Mouse (Mus musculus) G1E (cell line): ENCODE results near the gene Myh11. TPM values are rescaled to one million over a fixed set of nuclear protein-coding genes. Genes with fewer than 3 reads are reported as not detected.

ENCODE experiments used
- ATAC-seq: 2 replicates; pipeline ENCODE4 v1.8.0; 2016; ENCODE audit warnings: mild to moderate bottlenecking; ENCODE audit not compliant: insufficient number of reproducible peaks, poor library complexity, low FRiP score, severe bottlenecking; ENCODE audit errors: extremely low read depth
- DNase-seq: peaks from one replicate; pipeline ENCODE4 v3.0.0; 2012; ENCODE audit warnings: low spot score
- H3K27me3 ChIP-seq: 2 replicates; pipeline ENCODE4 v1.6.1; 2012; ENCODE audit warnings: mild to moderate bottlenecking, low read length, inconsistent platforms; ENCODE audit not compliant: insufficient read depth
- H3K36me3 ChIP-seq: replicated peaks from 2 replicates; pipeline ENCODE3; 2012; ENCODE audit warnings: mild to moderate bottlenecking, inconsistent platforms
- H3K4me1 ChIP-seq: 2 replicates; pipeline ENCODE4 v1.6.1; 2012; ENCODE audit warnings: low read depth, low read length, inconsistent platforms, mixed read lengths; ENCODE audit not compliant: insufficient read depth
- H3K4me3 ChIP-seq: 2 replicates; pipeline ENCODE4 v1.5.1; 2012; ENCODE audit warnings: low read depth, mild to moderate bottlenecking, inconsistent platforms, low read length, moderate library complexity, mixed read lengths
- H3K9me3 ChIP-seq: replicated peaks from 2 replicates; pipeline ENCODE4 v1.6.1; 2012; ENCODE audit warnings: inconsistent platforms
- CTCF ChIP-seq: IDR thresholded peaks from 2 replicates; pipeline ENCODE4 v1.5.1; 2012; ENCODE audit warnings: low read depth, low read length, inconsistent platforms, mixed read lengths
- GATA1 ChIP-seq: IDR thresholded peaks from 2 replicates; pipeline ENCODE4 v1.6.1; 2012; ENCODE audit warnings: borderline replicate concordance, low read length, inconsistent platforms, mixed read lengths
- GATA2 ChIP-seq: IDR thresholded peaks from 2 replicates; pipeline ENCODE4 v1.6.1; 2012; ENCODE audit warnings: low read depth, low read length, inconsistent platforms, borderline replicate concordance
- POLR2AphosphoS5 ChIP-seq: IDR thresholded peaks from 2 replicates; pipeline ENCODE4 v1.6.1; 2012; ENCODE audit warnings: low read depth, low read length, inconsistent platforms; ENCODE audit not compliant: insufficient replicate concordance
- TAL1 ChIP-seq: conservative IDR thresholded peaks from 2 replicates; pipeline ENCODE4 v1.6.1; 2012; ENCODE audit warnings: low read depth, low read length, inconsistent platforms, mixed read lengths
- polyA plus RNA-seq: library from polyadenylated mRNA; stranded (reverse); fragments of >175 nt; gene quantifications from 2 replicates; pipeline ENCODE4 v1.2.3, GENCODE M21; 2012
- total RNA-seq, 2 experiments: library from RNA; stranded (forward) in 1 of 2; stranded (reverse) in 1 of 2; fragments of 200-1000 nt in 1 of 2; fragments of >200 nt in 1 of 2; fragmentation: Nextera tagmentation in 1 of 2; gene quantifications; 2 replicates each; pipeline ENCODE4 v1.2.3; 2014 to 2017

The Myh11 gene
- total and polyA plus RNA-seq, 3 experiments = 0.01 to 0.22 TPM; not detected in 1

DNA sequence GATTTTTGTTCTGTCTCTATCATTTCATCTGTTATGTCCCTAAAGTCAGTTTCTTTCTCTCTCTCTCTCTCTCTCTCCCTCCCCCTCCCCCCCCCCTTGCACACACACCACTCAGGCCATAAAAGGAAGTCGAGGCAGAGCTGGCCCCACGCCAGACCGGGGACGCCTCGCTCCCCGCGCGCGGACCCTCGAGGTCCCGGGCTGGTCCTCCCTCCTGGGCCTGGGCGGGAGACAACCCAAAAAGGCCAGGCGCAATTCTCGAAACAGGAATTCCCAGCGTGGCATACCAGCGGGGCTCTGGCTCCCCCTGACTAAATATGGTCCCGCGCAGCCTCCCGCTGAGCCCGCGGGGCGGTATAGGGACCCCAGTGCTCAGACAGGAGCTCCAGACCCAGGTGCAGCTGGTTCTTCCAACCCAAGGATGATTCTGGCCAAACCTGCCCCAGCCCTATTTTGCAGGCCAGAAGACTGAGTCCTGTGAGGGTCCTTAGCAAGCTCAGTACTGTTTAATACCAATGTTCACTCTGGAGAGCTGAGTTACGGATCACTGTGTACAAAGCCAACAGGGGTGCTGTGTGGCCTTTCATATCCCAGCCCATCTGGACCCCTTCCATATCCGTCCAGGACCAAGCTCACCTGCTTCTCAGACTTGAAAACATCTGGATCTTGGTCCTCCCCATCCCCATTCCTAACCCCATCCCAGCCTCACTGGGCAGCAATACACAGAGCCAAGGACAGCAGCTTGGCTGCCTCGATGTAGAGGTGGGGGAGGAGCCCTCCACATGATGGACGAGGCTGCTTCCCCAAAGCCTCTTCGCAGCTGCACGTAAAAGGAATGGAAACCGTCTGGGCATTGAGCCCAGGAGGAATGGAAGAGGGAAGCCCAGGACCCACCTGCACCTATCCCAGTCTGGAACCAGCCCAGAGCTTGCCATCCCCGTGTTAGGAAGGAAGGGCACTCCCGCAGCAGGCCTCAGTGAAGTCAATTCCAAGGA lies 1.3 kb upstream of the Myh11 start:
- H3K27me3 ChIP-seq = peaks cover 11% of the 10 kb centered on the region
- no peaks in the 10 kb centered on the region for H3K4me1 ChIP-seq
- H3K4me3 ChIP-seq = no peak overlapping the region
- DNase-seq = no peak
- H3K36me3 ChIP-seq = peaks cover 6% of the 10 kb centered on the region
- no peaks in the 10 kb centered on the region for H3K9me3 ChIP-seq
- no peak for ATAC-seq
- TF ChIP-seq CTCF (no peak), TAL1 (no peak), POLR2AphosphoS5 (no peak), GATA1 (no peak), GATA2 (no peak)

DNA sequence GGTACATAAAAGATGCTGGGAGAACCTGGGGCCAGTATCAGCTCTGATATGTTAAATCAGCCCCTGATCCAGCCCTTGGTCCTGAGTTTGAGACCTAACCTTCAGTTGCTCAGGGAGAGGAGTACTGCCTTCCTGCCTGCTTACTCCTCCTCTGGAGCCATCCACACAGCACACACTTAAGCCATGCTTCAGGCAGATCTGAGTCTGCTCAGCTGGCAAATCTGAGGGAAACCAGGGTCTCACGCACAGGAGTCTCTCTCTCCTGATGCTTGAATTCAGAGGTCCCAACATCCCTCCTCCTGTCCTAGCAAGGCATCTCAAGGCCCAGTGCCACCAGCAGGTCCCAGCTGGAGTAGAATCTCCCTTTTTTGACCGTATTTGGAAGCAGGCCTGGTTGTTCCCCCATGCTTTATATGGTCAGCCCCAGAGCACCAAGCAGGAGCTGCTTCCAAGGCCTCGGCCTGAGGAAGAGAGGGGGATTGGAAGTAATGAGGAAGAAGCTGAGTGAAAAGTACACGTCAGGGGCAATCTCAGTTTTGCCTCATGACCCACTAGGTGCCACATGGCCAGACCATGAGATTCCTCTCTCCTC lies 18.7 kb downstream of the Myh11 start:
- no peak for ATAC-seq
- no peak overlapping the region for H3K4me3 ChIP-seq
- TF ChIP-seq POLR2AphosphoS5 (no peak), CTCF (no peak), GATA1 (no peak), TAL1 (no peak)
- H3K36me3 ChIP-seq = no peaks in the 10 kb centered on the region
- no peaks in the 10 kb centered on the region for H3K9me3 ChIP-seq
- H3K27me3 ChIP-seq = peaks cover 34% of the 10 kb centered on the region
- H3K4me1 ChIP-seq = no peaks in the 10 kb centered on the region
- DNase-seq = no peak

DNA sequence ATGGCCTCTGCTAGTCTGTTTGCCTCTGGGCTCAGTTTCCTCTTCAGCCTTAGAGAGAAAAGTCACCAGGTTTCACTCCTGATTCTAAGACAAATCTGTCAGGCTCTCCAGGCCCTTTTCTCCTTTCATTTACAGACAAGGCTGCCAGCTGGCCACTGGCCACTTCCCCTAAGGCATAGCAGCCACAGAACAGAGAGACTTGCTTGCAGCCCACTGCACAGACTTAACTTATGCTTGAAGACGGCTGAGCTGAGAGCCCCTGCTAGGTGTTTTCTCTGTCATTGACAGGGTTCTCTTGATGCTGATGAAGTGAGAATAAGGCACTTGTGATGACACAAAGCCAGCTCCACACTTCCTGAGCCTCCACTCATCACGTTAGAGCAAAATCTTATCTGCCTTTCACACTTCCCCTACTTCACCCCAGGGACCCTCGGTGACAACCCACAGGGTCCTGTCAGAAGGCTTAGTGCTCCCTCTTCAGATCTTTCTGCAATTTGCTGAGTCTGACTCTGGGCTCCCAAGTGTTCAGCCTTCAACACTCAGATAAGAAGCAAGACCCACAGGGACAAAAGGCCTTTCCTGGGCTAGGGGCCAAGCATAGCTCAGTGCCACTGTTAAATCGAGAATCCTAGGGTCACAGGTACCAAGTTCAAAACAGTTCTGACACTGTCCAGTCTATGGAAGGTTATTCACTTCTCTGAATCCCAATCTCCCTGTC lies 25.8 kb downstream of the Myh11 start:
- H3K4me1 ChIP-seq = no peaks in the 10 kb centered on the region; the same call in 1 of the 2 replicates
- TF ChIP-seq GATA2 (no peak), POLR2AphosphoS5 (no peak), CTCF (no peak), TAL1 (no peak), GATA1 (no peak)
- ATAC-seq (no peak), DNase-seq (no peak)
- no peaks in the 10 kb centered on the region for H3K36me3 ChIP-seq
- H3K4me3 ChIP-seq = no peak overlapping the region
- no peaks in the 10 kb centered on the region for H3K9me3 ChIP-seq
- H3K27me3 ChIP-seq = peaks cover 29% of the 10 kb centered on the region

DNA sequence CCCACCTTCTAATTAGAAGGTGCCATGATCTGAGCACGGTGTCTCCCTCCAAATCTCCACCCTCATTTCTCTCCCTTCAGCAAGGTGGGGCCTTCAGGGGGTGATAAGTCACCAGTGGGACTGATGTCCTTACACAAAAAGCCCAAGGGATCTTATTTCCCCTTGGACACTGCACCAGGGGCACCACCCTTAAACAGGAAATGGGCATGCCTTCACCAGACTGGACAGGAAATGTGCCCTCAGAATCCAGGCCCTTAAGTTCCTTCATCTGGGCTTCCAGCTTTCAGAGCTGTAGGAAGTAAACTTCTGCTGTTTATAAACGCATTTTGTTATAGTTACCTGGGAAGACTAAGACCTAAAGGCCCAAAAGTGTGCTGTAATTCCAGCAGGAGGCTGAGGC lies 26.7 kb downstream of the Myh11 start:
- Histone ChIP-seq H3K27me3 (peaks cover 28% of the 10 kb centered on the region), H3K4me3 (no peak overlapping the region), H3K4me1 (no peaks in the 10 kb centered on the region; the same call in 1 of the 2 replicates), H3K9me3 (no peaks in the 10 kb centered on the region), H3K36me3 (no peaks in the 10 kb centered on the region)
- TF ChIP-seq CTCF (no peak), POLR2AphosphoS5 (no peak), GATA1 (no peak), TAL1 (no peak), GATA2 (no peak)
- DNase-seq (no peak), ATAC-seq (no peak)

DNA sequence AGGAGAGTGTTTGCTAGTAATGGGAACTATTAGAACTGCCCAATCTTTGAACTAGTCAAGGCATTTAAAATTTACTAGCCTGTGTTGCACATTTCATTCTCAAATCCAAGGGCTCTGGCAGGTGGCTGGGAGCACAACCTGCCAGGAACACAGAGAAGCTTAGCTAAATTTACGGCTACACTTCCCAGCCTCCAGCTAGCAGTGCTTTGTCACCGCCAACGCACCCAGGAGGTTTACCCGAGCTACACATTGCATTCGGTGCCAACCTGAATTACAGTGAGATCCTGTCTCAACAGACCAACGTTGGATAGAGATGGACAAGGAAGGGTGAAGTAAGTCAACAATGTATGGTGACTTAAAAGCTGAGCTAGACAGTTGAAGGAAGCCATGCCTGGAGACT lies 27.9 kb downstream of the Myh11 start:
- Histone ChIP-seq H3K4me3 (no peak overlapping the region), H3K27me3 (peaks cover 22% of the 10 kb centered on the region), H3K9me3 (no peaks in the 10 kb centered on the region), H3K4me1 (no peaks in the 10 kb centered on the region; the same call in 1 of the 2 replicates), H3K36me3 (no peaks in the 10 kb centered on the region)
- ATAC-seq (no peak), DNase-seq (no peak)
- TF ChIP-seq TAL1 (no peak), GATA1 (no peak), GATA2 (no peak), POLR2AphosphoS5 (no peak), CTCF (no peak)

DNA sequence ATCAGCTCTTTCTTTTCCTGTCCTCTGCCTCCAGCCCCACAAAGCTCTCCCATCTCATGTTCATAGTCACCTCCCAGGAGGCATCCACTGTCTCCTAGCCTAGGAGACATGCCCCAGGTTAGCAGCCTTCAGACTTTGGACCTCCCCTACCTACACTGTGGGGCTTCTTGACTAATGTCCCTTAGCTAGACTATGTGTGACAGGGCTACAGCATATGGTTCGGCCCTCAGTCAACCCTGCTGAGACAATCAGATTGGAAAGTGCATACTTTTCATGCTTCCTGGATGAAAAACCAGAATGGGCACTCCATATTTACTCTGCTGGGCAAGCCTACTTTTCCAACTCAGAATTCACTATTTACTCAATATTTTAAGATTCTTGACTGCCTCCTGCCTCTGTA lies 28.8 kb downstream of the Myh11 start:
- no peak for DNase-seq
- Histone ChIP-seq H3K36me3 (no peaks in the 10 kb centered on the region), H3K4me1 (no peaks in the 10 kb centered on the region; the same call in 1 of the 2 replicates), H3K4me3 (no peak overlapping the region), H3K9me3 (no peaks in the 10 kb centered on the region), H3K27me3 (peaks cover 22% of the 10 kb centered on the region)
- ATAC-seq = no peak
- TF ChIP-seq POLR2AphosphoS5 (no peak), CTCF (no peak), GATA2 (no peak), GATA1 (no peak), TAL1 (no peak)
